In the genomic region with DNA sequence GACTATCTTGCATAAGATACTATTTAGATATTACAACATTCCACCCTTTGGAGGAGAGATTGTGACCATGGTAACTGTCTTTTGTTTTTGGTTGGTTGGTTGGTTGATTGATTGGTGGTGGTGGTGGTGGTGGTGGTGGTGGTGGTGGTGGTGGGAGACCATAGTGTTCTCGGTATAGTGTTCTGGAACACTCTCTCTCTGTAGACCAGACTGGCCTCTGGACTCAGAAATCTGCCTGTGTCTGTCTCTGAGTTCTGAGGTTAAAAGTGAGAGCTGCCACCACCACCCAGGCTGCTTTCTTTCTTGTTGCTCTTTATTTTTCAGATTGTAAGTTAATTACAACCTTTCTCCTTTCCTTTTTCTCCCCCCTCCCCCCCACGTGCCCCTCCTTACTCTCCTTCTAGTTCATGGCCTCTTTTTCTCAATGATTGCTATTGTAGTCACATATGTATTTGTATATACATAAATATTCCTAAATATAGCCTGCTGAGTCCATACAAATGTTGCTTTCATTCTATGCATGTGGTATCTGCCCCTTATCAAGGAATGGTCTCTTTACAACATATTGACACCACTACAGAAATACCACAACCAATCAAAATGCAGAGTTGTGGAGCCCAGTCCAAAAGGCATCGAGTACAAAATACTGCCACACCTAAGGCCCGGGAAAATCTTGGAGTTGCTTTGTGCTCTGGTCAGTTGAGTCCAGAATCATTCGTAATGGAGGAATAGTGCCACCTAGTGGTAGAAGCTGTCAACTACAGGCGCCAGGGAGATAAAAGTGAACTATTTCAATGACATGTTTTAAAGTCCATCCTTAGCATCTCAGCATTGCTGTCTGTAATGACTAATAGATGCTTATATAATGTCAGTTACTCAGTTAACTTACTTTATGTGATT, we compare ENCODE assay signal across 8 mouse cellular contexts. TPM values are rescaled to one million over a fixed set of nuclear protein-coding genes. Genes with fewer than 3 reads are reported as not detected.
DNase-seq lines count a peak whose midpoint lies in the region; ATAC-seq and TF ChIP-seq lines count a peak whose summit lies in the region.

No protein-coding gene starts in this region.

- TF ChIP-seq CTCF in heart, adult 2 months (IDR thresholded peaks at IDR 0.05): no peak

- ATAC-seq in limb, embryonic 11.5 days (ENCODE audit: insufficient number of reproducible peaks, low FRiP score, low TSS enrichment, low read depth): peak; percentile 72

- no peaks in the 10 kb centered on the region for H3K79me2 ChIP-seq in heart, adult 2 months (replicated peaks; ENCODE audit: control insufficient read depth, insufficient read depth, low read length)

- peak; percentile 78 to 82 for DNase-seq in B cell, adult 2 months
- DNase-seq in adrenal gland, adult 8-10 months: peak; percentile 46
- DNase-seq in embryo, embryonic 9.5 days (ENCODE audit: extremely low spot score): peak; percentile 84
- peak; percentile 70 to 77 for DNase-seq in heart, adult 2 months
- DNase-seq in kidney, adult 8-10 months: peak; percentile 65 to 82
- peak; percentile 91 for DNase-seq in limb, embryonic 11.5 days (ENCODE audit: low spot score)
- DNase-seq in naive thymus-derived CD4-positive, alpha-beta T cell, adult 2 months (ENCODE audit: low read depth): peak; percentile 76
- DNase-seq in splenic B cell, adult 2 months (ENCODE audit: low read depth, low spot score): peak; percentile 82

- WGBS in heart, adult 2 months: 19% methylated on average over 6 of the region's 6 CpGs
- 17% methylated on average over 6 of the region's 6 CpGs for WGBS in limb, embryonic 11.5 days

- intact Hi-C loops in heart, adult 2 months (cut with DNase I): loop anchor here (5.0 kb wide), 1 partner anchor 1048 kb away; no protein-coding TSS in a partner anchor

- H3K9ac ChIP-seq in heart, adult 2 months (ENCODE audit: low read depth, low read length): no peak overlapping the region
- H3K9ac ChIP-seq in limb, embryonic 11.5 days (ENCODE audit: low read length): no peak overlapping the region

- H3K4me3 ChIP-seq in heart, adult 2 months: no peak overlapping the region
- H3K4me3 ChIP-seq in limb, embryonic 11.5 days (ENCODE audit: low read depth, low read length): no peak overlapping the region

- H3K4me1 ChIP-seq in heart, adult 2 months (ENCODE audit: control insufficient read depth, insufficient read depth, low read length): no peaks in the 10 kb centered on the region; the same call in 1 of the 2 replicates
- H3K4me1 ChIP-seq in limb, embryonic 11.5 days (ENCODE audit: control insufficient read depth, insufficient read depth, low read length): no peaks in the 10 kb centered on the region

- no peaks in the 10 kb centered on the region for H3K36me3 ChIP-seq in heart, adult 2 months (ENCODE audit: control insufficient read depth, insufficient read depth, low read length)
- no peaks in the 10 kb centered on the region for H3K36me3 ChIP-seq in limb, embryonic 11.5 days (ENCODE audit: control insufficient read depth, insufficient read depth, low read length)
- H3K36me3 ChIP-seq in splenic B cell, adult 2 months (ENCODE audit: control insufficient read depth, insufficient read depth, low read length, poor library complexity, severe bottlenecking): no peaks in the 10 kb centered on the region

- TF ChIP-seq POLR2A in heart, adult 2 months (IDR thresholded peaks at IDR 0.05; ENCODE audit: insufficient read depth, low read depth, low read length): no peak

- TF ChIP-seq EP300 in heart, adult 2 months (IDR thresholded peaks at IDR 0.05; ENCODE audit: insufficient read depth, low read depth, low read length): peak; percentile 69; the same call in 1 of the 2 replicates

- H3K27me3 ChIP-seq in heart, adult 2 months (ENCODE audit: control insufficient read depth, insufficient read depth, low read length): no peaks in the 10 kb centered on the region
- no peaks in the 10 kb centered on the region for H3K27me3 ChIP-seq in limb, embryonic 11.5 days (ENCODE audit: control insufficient read depth, insufficient read depth, low read length)
- H3K27me3 ChIP-seq in splenic B cell, adult 2 months (ENCODE audit: control insufficient read depth, insufficient read depth, low read length, poor library complexity, severe bottlenecking): no peaks in the 10 kb centered on the region

- H3K27ac ChIP-seq in heart, adult 2 months: no peak overlapping the region
- no peak overlapping the region for H3K27ac ChIP-seq in limb, embryonic 11.5 days (replicated peaks; ENCODE audit: low read depth, low read length)

- H3K4me2 ChIP-seq in limb, embryonic 11.5 days (ENCODE audit: low read depth, severe bottlenecking): no peak overlapping the region

- H3K9me3 ChIP-seq in limb, embryonic 11.5 days (ENCODE audit: control insufficient read depth, low read length): no peaks in the 10 kb centered on the region

RNA-seq across cellular contexts. Expression of a gene that starts 12.5 kb away (rescaled TPM):
- total RNA-seq in adrenal gland, adult 8-10 months (2022): 10 to 100 TPM; 26.3 to 37.8 (median 34.1) TPM
- 10 to 100 TPM; 18.1 to 22.3 TPM for total RNA-seq in heart, adult 2 months (2021)
- 7.1 and 11.3 TPM in 2 replicates for polyA plus RNA-seq in heart, adult 2 months (2012; rRNA removed)
- 22.8 and 24.7 TPM in 2 replicates for polyA plus RNA-seq in limb, embryonic 11.5 days (2014; fragmentation: Nextera tagmentation; extraction: Ambion mirVana)

RNA-seq across cellular contexts. Expression of a gene that starts 51.9 kb away (rescaled TPM):
- total RNA-seq in adrenal gland, adult 8-10 months (2022): under 1 TPM in 1 of 4 experiments, not detected in 3; 0.20 TPM
- total RNA-seq in heart, adult 2 months (2021): not detected
- 0.08 and 0.09 TPM in 2 replicates for polyA plus RNA-seq in heart, adult 2 months (2012; rRNA removed)
- not detected in 2 replicates for polyA plus RNA-seq in limb, embryonic 11.5 days (2014; fragmentation: Nextera tagmentation; extraction: Ambion mirVana)
